Mouse (Mus musculus) kidney, adult 2 months (tissue): Measurements from ENCODE around the gene Ppp2r5d.

Experiments
- CTCF ChIP-seq: fragments of 200-500 bp; conservative IDR thresholded peaks from 2 replicates; pipeline ENCODE4 v1.5.1; 2011; ENCODE audit warnings: low read depth, mild to moderate bottlenecking, control low read depth, low read length, moderate library complexity, mixed read lengths; ENCODE audit not compliant: insufficient read depth, insufficient read length
- POLR2A ChIP-seq: fragments of 200-500 bp; IDR thresholded peaks from one replicate; pipeline ENCODE4 v1.6.1; 2011; ENCODE audit warnings: low read depth, low read length, control low read depth

GRCm38 (mm10) chr17:46651292-46651691 is 53.6 kb downstream of the Ppp2r5d start:
- TF ChIP-seq CTCF, result no peak
- no peak for TF ChIP-seq POLR2A
